Mouse (Mus musculus): Measurements from ENCODE around the gene Ikzf5.

- no peak for TF ChIP-seq GATA1 (IDR thresholded peaks at IDR 0.05; ENCODE audit: borderline replicate concordance, low read length)
- TF ChIP-seq FLI1 (IDR thresholded peaks at IDR 0.05; ENCODE audit: low read length): no peak
Observed at GRCm38 (mm10) chr7:131356105-131356504, 54.2 kb downstream of the Ikzf5 start.

All from megakaryocyte, embryonic 14.5 days (primary cell).